Mouse (Mus musculus): ENCODE measurements around the gene Plin1.

GRCm38 (mm10) chr7:79705210-79705609, 27.5 kb downstream of the Plin1 start:
- TF ChIP-seq CTCF (IDR thresholded peaks at IDR 0.05; ENCODE audit: borderline replicate concordance, insufficient read depth, low read depth, low read length) = no peak
- no peak for TF ChIP-seq POLR2A (IDR thresholded peaks at IDR 0.05; ENCODE audit: borderline replicate concordance, insufficient read depth, low read length)
